Mouse (Mus musculus): Measurements from ENCODE around the gene Rxfp2. TPM values are rescaled to one million over a fixed set of nuclear protein-coding genes. Genes with fewer than 3 reads are reported as not detected.
A peak's percentile ranks its signal among the peaks of the same experiment; 100 is the strongest.

The Rxfp2 gene
- total and polyA plus RNA-seq, 2 experiments from 2014 or later = 0.10 to 0.21 TPM

DNA sequence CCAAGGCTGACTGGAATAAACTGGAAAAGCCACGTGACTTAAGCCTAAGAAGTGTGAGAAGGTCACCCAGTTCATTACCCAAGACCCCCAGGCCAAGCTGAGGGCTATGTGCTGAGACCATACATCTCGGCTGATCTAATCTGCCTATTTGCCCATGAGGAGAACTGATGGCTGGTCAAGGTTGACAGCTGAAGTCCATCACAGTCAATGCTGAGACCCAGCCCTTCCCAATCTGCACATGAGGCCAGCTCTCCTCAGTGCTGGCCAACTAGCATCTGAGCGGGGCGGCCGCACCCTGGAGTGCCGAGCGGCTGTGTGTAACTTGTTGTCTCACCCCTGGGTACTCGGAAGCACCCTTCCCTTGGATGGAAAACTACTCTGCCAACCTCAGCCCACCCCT, 17.8 kb downstream of the Rxfp2 start:
- no peak for TF ChIP-seq CTCF (IDR thresholded peaks at IDR 0.05; ENCODE audit: low read depth)
- H3K9ac ChIP-seq = no peak overlapping the region
- H3K27ac ChIP-seq (ENCODE audit: low read depth, low read length) = no peak overlapping the region
- no peaks in the 10 kb centered on the region for H3K36me3 ChIP-seq (ENCODE audit: insufficient read depth)
- DNase-seq (no peak), ATAC-seq (no peak)
- H3K27me3 ChIP-seq (ENCODE audit: insufficient read depth, low read length) = no peaks in the 10 kb centered on the region
- no peaks in the 10 kb centered on the region for H3K9me3 ChIP-seq (ENCODE audit: low read length)
- H3K4me1 ChIP-seq (ENCODE audit: insufficient read depth) = no peaks in the 10 kb centered on the region
- WGBS = 89% methylated on average over 8 of the region's 8 CpGs
- H3K4me2 ChIP-seq (ENCODE audit: low read depth) = no peak overlapping the region
- H3K4me3 ChIP-seq (ENCODE audit: low read depth, low read length) = no peak overlapping the region

DNA sequence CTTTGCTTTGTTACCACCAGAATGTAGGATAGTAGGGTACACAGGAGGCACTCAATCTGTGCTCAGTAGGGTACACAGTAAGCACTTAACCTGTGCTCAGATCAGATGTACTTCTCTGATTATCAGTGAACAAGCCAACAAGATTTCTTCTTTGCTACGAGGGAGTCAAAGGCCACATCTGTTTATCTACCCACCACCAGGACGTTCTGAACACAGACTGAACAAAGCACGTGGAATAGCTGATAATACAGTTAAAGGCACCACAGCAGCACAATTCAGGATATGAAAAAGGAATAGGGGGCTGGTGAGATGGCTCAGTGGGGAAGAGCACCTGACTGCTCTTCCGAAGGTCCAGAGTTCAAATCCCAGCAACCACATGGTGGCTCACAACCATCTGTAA, 18.4 kb downstream of the Rxfp2 start:
- Histone ChIP-seq H3K36me3 (ENCODE audit: insufficient read depth) (no peaks in the 10 kb centered on the region), H3K4me1 (ENCODE audit: insufficient read depth) (no peaks in the 10 kb centered on the region), H3K4me3 (ENCODE audit: low read depth, low read length) (no peak overlapping the region), H3K4me2 (ENCODE audit: low read depth) (no peak overlapping the region), H3K27ac (ENCODE audit: low read depth, low read length) (no peak overlapping the region), H3K27me3 (ENCODE audit: insufficient read depth, low read length) (no peaks in the 10 kb centered on the region), H3K9me3 (ENCODE audit: low read length) (no peaks in the 10 kb centered on the region), H3K9ac (no peak overlapping the region)
- WGBS = 75% methylated on average over 4 of the region's 4 CpGs
- TF ChIP-seq CTCF (IDR thresholded peaks at IDR 0.05; ENCODE audit: low read depth) = no peak
- ATAC-seq = no peak
- DNase-seq = no peak

DNA sequence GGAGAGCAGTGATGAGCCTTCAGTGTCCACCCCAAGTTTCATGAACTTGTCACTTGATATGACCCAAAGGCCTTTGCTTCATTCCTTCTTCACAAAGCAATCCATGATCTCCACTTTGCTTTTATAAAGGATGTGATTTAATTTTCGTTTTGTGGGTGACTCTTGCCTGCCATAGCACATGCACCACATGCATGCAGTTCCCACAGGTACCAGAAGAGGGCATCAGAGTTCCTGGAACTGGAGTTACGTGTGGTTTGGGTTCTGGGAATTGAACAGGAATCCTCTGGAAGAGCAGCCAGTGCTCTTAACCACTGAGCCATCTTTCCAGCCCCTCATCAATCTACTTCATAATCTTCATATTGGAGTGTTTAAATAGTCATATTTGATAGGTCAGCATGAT, 26.1 kb downstream of the Rxfp2 start:
- Histone ChIP-seq H3K36me3 (ENCODE audit: insufficient read depth) (no peaks in the 10 kb centered on the region), H3K9ac (no peak overlapping the region), H3K27ac (ENCODE audit: low read depth, low read length) (no peak overlapping the region), H3K4me1 (ENCODE audit: insufficient read depth) (no peaks in the 10 kb centered on the region), H3K4me3 (ENCODE audit: low read depth, low read length) (no peak overlapping the region), H3K4me2 (ENCODE audit: low read depth) (no peak overlapping the region), H3K27me3 (ENCODE audit: insufficient read depth, low read length) (no peaks in the 10 kb centered on the region), H3K9me3 (ENCODE audit: low read length) (no peaks in the 10 kb centered on the region)
- ATAC-seq (no peak), DNase-seq (no peak)
- TF ChIP-seq CTCF (IDR thresholded peaks at IDR 0.05; ENCODE audit: low read depth) = 0 out of 2 replicates have a peak, but pooled peaks have one; percentile 10
- WGBS = 65% methylated on average over 2 of the region's 2 CpGs

DNA sequence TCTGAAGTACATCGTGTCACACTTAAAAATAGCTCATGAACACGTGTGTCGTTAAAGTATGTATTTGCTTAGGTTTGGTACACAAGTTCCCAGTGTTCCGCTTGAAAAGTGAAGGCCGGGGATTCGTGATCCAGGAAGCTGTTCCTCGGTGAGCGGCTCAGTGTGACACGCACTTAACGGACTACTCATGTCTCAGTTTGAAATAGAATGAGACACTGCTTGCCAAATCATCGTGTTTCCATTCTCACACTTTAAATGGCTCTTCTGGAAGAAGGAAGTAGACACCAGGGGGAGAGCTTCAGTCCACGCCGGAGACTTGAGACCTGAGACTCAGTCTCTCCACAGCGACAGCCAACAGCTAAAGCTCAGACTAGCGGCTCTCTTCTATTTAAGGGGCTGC, 28.0 kb downstream of the Rxfp2 start:
- Histone ChIP-seq H3K4me1 (ENCODE audit: insufficient read depth) (no peaks in the 10 kb centered on the region), H3K4me3 (ENCODE audit: low read depth, low read length) (no peak overlapping the region), H3K9ac (no peak overlapping the region), H3K4me2 (ENCODE audit: low read depth) (no peak overlapping the region), H3K27me3 (ENCODE audit: insufficient read depth, low read length) (no peaks in the 10 kb centered on the region), H3K27ac (ENCODE audit: low read depth, low read length) (no peak overlapping the region), H3K9me3 (ENCODE audit: low read length) (no peaks in the 10 kb centered on the region), H3K36me3 (ENCODE audit: insufficient read depth) (no peaks in the 10 kb centered on the region)
- DNase-seq (no peak), ATAC-seq (no peak)
- 70% methylated on average over 15 of the region's 15 CpGs for WGBS
- TF ChIP-seq CTCF (IDR thresholded peaks at IDR 0.05; ENCODE audit: low read depth) = no peak

DNA sequence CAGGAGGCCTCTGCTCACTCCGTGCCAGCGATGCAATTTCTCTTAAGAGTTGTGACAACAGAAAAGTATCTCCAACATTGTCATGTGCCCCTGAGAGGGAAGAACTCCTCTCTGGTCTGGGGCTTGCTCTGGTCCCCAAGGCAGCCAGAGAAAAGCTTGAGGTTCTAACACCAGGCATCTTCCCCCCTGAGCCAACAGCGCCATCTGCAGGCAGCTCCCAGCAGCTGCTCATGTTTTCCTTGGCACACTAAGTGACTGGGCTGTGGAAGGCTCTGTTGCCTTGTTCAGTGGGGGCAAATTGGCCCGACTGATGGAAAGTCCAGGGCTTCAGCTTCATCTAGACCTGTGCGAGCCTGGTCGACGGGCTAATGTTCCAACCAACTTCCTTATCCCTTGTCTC, 31.5 kb downstream of the Rxfp2 start:
- 55% methylated on average over 7 of the region's 7 CpGs for WGBS
- H3K27ac ChIP-seq (ENCODE audit: low read depth, low read length) = no peak overlapping the region
- no peaks in the 10 kb centered on the region for H3K36me3 ChIP-seq (ENCODE audit: insufficient read depth)
- peak; percentile 61 for TF ChIP-seq CTCF (IDR thresholded peaks at IDR 0.05; ENCODE audit: low read depth)
- ATAC-seq = no peak
- H3K9ac ChIP-seq = no peak overlapping the region
- H3K4me1 ChIP-seq (ENCODE audit: insufficient read depth) = no peaks in the 10 kb centered on the region
- no peaks in the 10 kb centered on the region for H3K9me3 ChIP-seq (ENCODE audit: low read length)
- no peaks in the 10 kb centered on the region for H3K27me3 ChIP-seq (ENCODE audit: insufficient read depth, low read length)
- H3K4me3 ChIP-seq (ENCODE audit: low read depth, low read length) = no peak overlapping the region
- peak; percentile 38 for DNase-seq
- no peak overlapping the region for H3K4me2 ChIP-seq (ENCODE audit: low read depth)

DNA sequence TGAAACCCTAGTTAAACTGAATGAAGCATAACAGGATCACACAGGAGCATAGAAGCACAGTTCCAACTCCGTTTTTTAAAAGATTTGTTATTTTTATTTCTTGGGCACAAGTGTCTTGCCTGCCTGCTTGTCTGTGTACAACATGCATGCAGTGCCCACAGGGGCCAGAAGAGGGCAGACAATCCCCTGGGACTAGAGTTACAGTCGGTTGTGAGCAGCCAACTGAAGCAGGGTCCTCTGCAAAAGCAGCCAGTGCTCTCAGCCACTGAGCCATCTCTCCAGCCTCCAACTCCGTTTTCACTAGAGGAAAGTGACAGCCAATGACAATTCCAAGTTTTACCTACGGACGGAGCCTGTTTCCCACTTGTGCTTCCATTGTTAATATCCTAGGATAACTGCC, 33.4 kb downstream of the Rxfp2 start:
- Histone ChIP-seq H3K9ac (no peak overlapping the region), H3K4me2 (ENCODE audit: low read depth) (no peak overlapping the region), H3K4me1 (ENCODE audit: insufficient read depth) (no peaks in the 10 kb centered on the region), H3K9me3 (ENCODE audit: low read length) (no peaks in the 10 kb centered on the region), H3K27ac (ENCODE audit: low read depth, low read length) (no peak overlapping the region), H3K36me3 (ENCODE audit: insufficient read depth) (no peaks in the 10 kb centered on the region), H3K4me3 (ENCODE audit: low read depth, low read length) (no peak overlapping the region), H3K27me3 (ENCODE audit: insufficient read depth, low read length) (no peaks in the 10 kb centered on the region)
- TF ChIP-seq CTCF (IDR thresholded peaks at IDR 0.05; ENCODE audit: low read depth) = peak; percentile 62
- DNase-seq = peak; percentile 43
- no peak for ATAC-seq
- WGBS = 51% methylated on average over 5 of the region's 5 CpGs

DNA sequence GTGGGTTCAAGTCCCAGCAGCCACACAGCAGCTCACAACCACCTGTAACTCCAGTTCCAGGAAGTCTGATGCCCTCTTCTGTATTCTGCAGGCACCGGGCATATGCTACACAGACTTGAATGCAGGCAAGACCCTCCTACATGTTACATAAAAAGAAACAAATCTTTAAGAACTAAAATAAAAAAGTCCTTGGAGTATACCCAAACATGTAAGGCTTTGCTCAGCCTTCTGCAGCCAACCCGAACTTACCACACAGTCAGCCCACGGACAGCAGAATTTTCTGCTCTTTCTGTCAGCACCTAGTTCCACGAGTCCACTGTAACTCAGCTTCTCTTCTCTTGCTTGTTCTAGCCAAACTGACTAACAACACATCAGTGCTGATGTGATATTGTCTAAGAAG, 34.8 kb downstream of the Rxfp2 start:
- H3K27me3 ChIP-seq (ENCODE audit: insufficient read depth, low read length) = no peaks in the 10 kb centered on the region
- WGBS = 85% methylated on average over 4 of the region's 4 CpGs
- H3K4me1 ChIP-seq (ENCODE audit: insufficient read depth) = no peaks in the 10 kb centered on the region
- no peak for TF ChIP-seq CTCF (IDR thresholded peaks at IDR 0.05; ENCODE audit: low read depth)
- H3K9me3 ChIP-seq (ENCODE audit: low read length) = no peaks in the 10 kb centered on the region
- H3K36me3 ChIP-seq (ENCODE audit: insufficient read depth) = no peaks in the 10 kb centered on the region
- H3K4me2 ChIP-seq (ENCODE audit: low read depth) = no peak overlapping the region
- H3K4me3 ChIP-seq (ENCODE audit: low read depth, low read length) = no peak overlapping the region
- no peak overlapping the region for H3K27ac ChIP-seq (ENCODE audit: low read depth, low read length)
- H3K9ac ChIP-seq = no peak overlapping the region
- no peak for DNase-seq
- no peak for ATAC-seq

DNA sequence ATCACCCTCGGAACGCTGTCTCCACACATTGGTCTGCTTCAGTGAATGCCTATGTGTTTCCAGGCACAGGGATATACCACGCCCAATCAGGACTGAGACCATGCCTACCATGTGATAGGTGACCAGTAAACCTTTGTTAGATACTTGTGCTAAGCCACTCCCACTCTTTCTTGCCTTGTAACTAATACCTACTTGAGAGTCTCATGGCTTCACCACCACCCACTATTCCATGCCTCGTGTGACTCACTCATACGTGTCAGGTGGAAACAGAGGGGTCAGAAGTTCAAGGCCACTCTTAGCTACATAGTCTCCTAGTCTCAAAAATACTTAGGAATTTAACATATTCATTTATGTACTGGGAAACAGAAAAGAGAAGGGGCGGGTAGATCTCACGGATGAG, 35.5 kb downstream of the Rxfp2 start:
- 90% methylated on average over 7 of the region's 7 CpGs for WGBS
- no peak for ATAC-seq
- no peak overlapping the region for H3K27ac ChIP-seq (ENCODE audit: low read depth, low read length)
- H3K4me3 ChIP-seq (ENCODE audit: low read depth, low read length) = no peak overlapping the region
- H3K36me3 ChIP-seq (ENCODE audit: insufficient read depth) = no peaks in the 10 kb centered on the region
- no peak for DNase-seq
- no peak overlapping the region for H3K4me2 ChIP-seq (ENCODE audit: low read depth)
- no peaks in the 10 kb centered on the region for H3K9me3 ChIP-seq (ENCODE audit: low read length)
- no peaks in the 10 kb centered on the region for H3K4me1 ChIP-seq (ENCODE audit: insufficient read depth)
- H3K27me3 ChIP-seq (ENCODE audit: insufficient read depth, low read length) = no peaks in the 10 kb centered on the region
- no peak overlapping the region for H3K9ac ChIP-seq
- no peak for TF ChIP-seq CTCF (IDR thresholded peaks at IDR 0.05; ENCODE audit: low read depth)
